Mouse (Mus musculus) MEL (cell line): ENCODE data around the gene Tex9. TPM values are rescaled to one million over a fixed set of nuclear protein-coding genes. Genes with fewer than 3 reads are reported as not detected.

Source experiments
- DNase-seq: peaks from one replicate; pipeline ENCODE4 v3.0.0; 2011; ENCODE audit warnings: low read depth, low spot score
- H3K27ac ChIP-seq: 2 replicates; pipeline ENCODE4 v1.5.1; 2012; ENCODE audit warnings: low read depth, mild to moderate bottlenecking, control low read depth, low read length, moderate library complexity; ENCODE audit not compliant: control insufficient read depth
- H3K27me3 ChIP-seq, 2 experiments: fragments of 150-350 bp in 1 of 2; sonication (generic) in 1 of 2; 2 replicates each; pipeline ENCODE4 v1.6.1; 2012; ENCODE audit warnings: low read length in 2 of 2, mild to moderate bottlenecking in 2 of 2, improper control_type of control experiment in 1 of 2, moderate library complexity in 1 of 2; ENCODE audit not compliant: insufficient read depth in 2 of 2, control insufficient read depth in 1 of 2
- H3K36me3 ChIP-seq, 2 experiments: 2 replicates each; pipeline ENCODE4 v1.6.1; 2012 to 2014; ENCODE audit warnings: low read length in 2 of 2, improper control_type of control experiment in 1 of 2, inconsistent platforms in 1 of 2, mild to moderate bottlenecking in 1 of 2; ENCODE audit not compliant: insufficient read depth in 2 of 2, control insufficient read depth in 1 of 2
- H3K4me1 ChIP-seq, 2 experiments: fragments of 150-350 bp in 1 of 2; sonication (generic) in 1 of 2; 2 replicates each; pipeline ENCODE4 v1.6.1; 2012; ENCODE audit warnings: low read length in 2 of 2, improper control_type of control experiment in 1 of 2, mild to moderate bottlenecking in 1 of 2; ENCODE audit not compliant: insufficient read depth in 2 of 2, control insufficient read depth in 1 of 2
- H3K4me3 ChIP-seq, 2 experiments: fragments of 150-350 bp in 1 of 2; sonication (generic) in 1 of 2; 2 replicates each; pipeline ENCODE4 v1.5.1; 2012; ENCODE audit warnings: low read depth in 2 of 2, low read length in 2 of 2, mild to moderate bottlenecking in 2 of 2, moderate library complexity in 2 of 2, control low read depth in 1 of 2, improper control_type of control experiment in 1 of 2; ENCODE audit not compliant: control insufficient read depth in 1 of 2, insufficient read depth in 1 of 2
- H3K79me2 ChIP-seq: 2 replicates; pipeline ENCODE4 v1.6.1; 2012; ENCODE audit warnings: mild to moderate bottlenecking, low read length, moderate library complexity; ENCODE audit not compliant: control insufficient read depth, poor library complexity, insufficient read depth
- H3K9ac ChIP-seq: 2 replicates; pipeline ENCODE4 v1.6.1; 2012; ENCODE audit warnings: low read depth, mild to moderate bottlenecking, control low read depth, low read length, moderate library complexity; ENCODE audit not compliant: control insufficient read depth, poor library complexity, severe bottlenecking
- H3K9me3 ChIP-seq: fragments of 150-350 bp; sonication (generic); replicated peaks from 2 replicates; pipeline ENCODE4 v1.6.1; 2012; ENCODE audit warnings: mild to moderate bottlenecking, low read length, improper control_type of control experiment, moderate library complexity; ENCODE audit not compliant: insufficient read depth
- CHD1 ChIP-seq: IDR thresholded peaks from 2 replicates; pipeline ENCODE4 v1.6.1; 2012; ENCODE audit warnings: low read depth, mild to moderate bottlenecking, inconsistent platforms, low read length, improper control_type of control experiment
- CHD2 ChIP-seq: IDR thresholded peaks from 2 replicates; pipeline ENCODE4 v1.6.1; 2011; ENCODE audit warnings: low read length, improper control_type of control experiment
- ELF1 ChIP-seq: IDR thresholded peaks from 2 replicates; pipeline ENCODE4 v1.6.1; 2014; ENCODE audit warnings: low read depth, mild to moderate bottlenecking, inconsistent platforms, low read length, improper control_type of control experiment, moderate library complexity
- EP300 ChIP-seq, 2 experiments: IDR thresholded peaks; 2 replicates each; pipeline ENCODE4 v1.6.1; 2011; ENCODE audit warnings: improper control_type of control experiment in 2 of 2, low read length in 2 of 2, low read depth in 1 of 2, mild to moderate bottlenecking in 1 of 2
- GABPA ChIP-seq: IDR thresholded peaks from 2 replicates; pipeline ENCODE4 v1.6.1; 2012; ENCODE audit warnings: low read depth, mild to moderate bottlenecking, inconsistent platforms, low read length, improper control_type of control experiment, moderate library complexity
- GATA1 ChIP-seq: IDR thresholded peaks from 2 replicates; pipeline ENCODE4 v1.6.1; 2011; ENCODE audit warnings: low read depth, low read length, improper control_type of control experiment
- HCFC1 ChIP-seq: IDR thresholded peaks from 2 replicates; pipeline ENCODE4 v1.6.1; 2012; ENCODE audit warnings: low read depth, mild to moderate bottlenecking, inconsistent platforms, low read length, improper control_type of control experiment, moderate library complexity
- JUND ChIP-seq: IDR thresholded peaks from 2 replicates; pipeline ENCODE4 v1.6.1; 2011; ENCODE audit warnings: low read depth, mild to moderate bottlenecking, improper control_type of control experiment, low read length
- KAT2A ChIP-seq: conservative IDR thresholded peaks from 2 replicates; pipeline ENCODE4 v1.6.1; 2012; ENCODE audit warnings: low read depth, low read length, improper control_type of control experiment, inconsistent platforms
- MAFK ChIP-seq: IDR thresholded peaks from 2 replicates; pipeline ENCODE4 v1.6.1; 2011; ENCODE audit warnings: low read depth, mild to moderate bottlenecking, low read length, improper control_type of control experiment, borderline replicate concordance
- MAX ChIP-seq: IDR thresholded peaks from 2 replicates; pipeline ENCODE4 v1.6.1; 2011; ENCODE audit warnings: low read length, improper control_type of control experiment
- MAZ ChIP-seq: IDR thresholded peaks from 2 replicates; pipeline ENCODE4 v1.6.1; 2012; ENCODE audit warnings: low read depth, mild to moderate bottlenecking, inconsistent platforms, low read length, improper control_type of control experiment
- MEF2A ChIP-seq: IDR thresholded peaks from 2 replicates; pipeline ENCODE4 v1.6.1; 2014; ENCODE audit warnings: low read depth, mild to moderate bottlenecking, inconsistent platforms, low read length, improper control_type of control experiment; ENCODE audit not compliant: poor library complexity, insufficient replicate concordance, severe bottlenecking; ENCODE audit errors: extremely low read depth
- MXI1 ChIP-seq: IDR thresholded peaks from 2 replicates; pipeline ENCODE4 v1.6.1; 2011; ENCODE audit warnings: mild to moderate bottlenecking, low read depth, low read length, improper control_type of control experiment
- MYB ChIP-seq: IDR thresholded peaks from 2 replicates; pipeline ENCODE4 v1.6.1; 2011; ENCODE audit warnings: mild to moderate bottlenecking, low read depth, low read length, improper control_type of control experiment
- MYC ChIP-seq: IDR thresholded peaks from 2 replicates; pipeline ENCODE4 v1.6.1; 2011; ENCODE audit warnings: low read depth, mild to moderate bottlenecking, low read length, improper control_type of control experiment, moderate library complexity
- NELFE ChIP-seq: IDR thresholded peaks from 2 replicates; pipeline ENCODE4 v1.6.1; 2011; ENCODE audit warnings: low read depth, low read length, improper control_type of control experiment
- NRF1 ChIP-seq: IDR thresholded peaks from 2 replicates; pipeline ENCODE4 v1.6.1; 2014; ENCODE audit warnings: low read depth, mild to moderate bottlenecking, inconsistent platforms, low read length, improper control_type of control experiment, moderate library complexity; ENCODE audit not compliant: poor library complexity, insufficient read depth, severe bottlenecking
- POLR2A ChIP-seq, 2 experiments: IDR thresholded peaks; 2 replicates each; pipeline ENCODE4 v1.6.1; 2011 to 2012; ENCODE audit warnings: low read length in 2 of 2, mild to moderate bottlenecking in 2 of 2, control low read depth in 1 of 2, improper control_type of control experiment in 1 of 2, low read depth in 1 of 2, moderate library complexity in 1 of 2; ENCODE audit not compliant: control insufficient read depth in 1 of 2, insufficient read depth in 1 of 2, poor library complexity in 1 of 2
- POLR2AphosphoS2 ChIP-seq: IDR thresholded peaks from 2 replicates; pipeline ENCODE4 v1.6.1; 2011; ENCODE audit warnings: low read length, improper control_type of control experiment
- POLR2AphosphoS5 ChIP-seq: IDR thresholded peaks from 2 replicates; pipeline ENCODE4 v1.6.1; 2012; ENCODE audit warnings: low read depth, borderline replicate concordance, mild to moderate bottlenecking, inconsistent platforms, low read length, moderate library complexity, mixed read lengths
- RCOR1 ChIP-seq: IDR thresholded peaks from 2 replicates; pipeline ENCODE4 v1.6.1; 2012; ENCODE audit warnings: low read depth, mild to moderate bottlenecking, inconsistent platforms, low read length, improper control_type of control experiment
- SIN3A ChIP-seq: IDR thresholded peaks from 2 replicates; pipeline ENCODE4 v1.6.1; 2012; ENCODE audit warnings: low read length, improper control_type of control experiment, inconsistent platforms
- SMC3 ChIP-seq: IDR thresholded peaks from 2 replicates; pipeline ENCODE4 v1.6.1; 2011; ENCODE audit warnings: low read depth, low read length, improper control_type of control experiment
- TCF12 ChIP-seq: IDR thresholded peaks from 2 replicates; pipeline ENCODE4 v1.6.1; 2014; ENCODE audit warnings: low read depth, mild to moderate bottlenecking, inconsistent platforms, low read length, improper control_type of control experiment, moderate library complexity
- UBTF ChIP-seq: IDR thresholded peaks from 2 replicates; pipeline ENCODE4 v1.6.1; 2012; ENCODE audit warnings: low read depth, mild to moderate bottlenecking, inconsistent platforms, low read length, improper control_type of control experiment, moderate library complexity, borderline replicate concordance; ENCODE audit not compliant: insufficient read depth
- USF1 ChIP-seq: IDR thresholded peaks from 2 replicates; pipeline ENCODE4 v1.6.1; 2014; ENCODE audit warnings: low read depth, mild to moderate bottlenecking, inconsistent platforms, low read length, improper control_type of control experiment, moderate library complexity
- ZC3H11A ChIP-seq: IDR thresholded peaks from 2 replicates; pipeline ENCODE4 v1.6.1; 2012; ENCODE audit warnings: low read depth, mild to moderate bottlenecking, inconsistent platforms, low read length, improper control_type of control experiment
- ZKSCAN1 ChIP-seq: IDR thresholded peaks from 2 replicates; pipeline ENCODE4 v1.6.1; 2012; ENCODE audit warnings: low read depth, mild to moderate bottlenecking, inconsistent platforms, low read length, improper control_type of control experiment, moderate library complexity
- ZMIZ1 ChIP-seq: IDR thresholded peaks from 2 replicates; pipeline ENCODE4 v1.6.1; 2012; ENCODE audit warnings: low read depth, mild to moderate bottlenecking, inconsistent platforms, low read length, improper control_type of control experiment, moderate library complexity
- ZNF384 ChIP-seq: IDR thresholded peaks from 2 replicates; pipeline ENCODE4 v1.6.1; 2012; ENCODE audit warnings: low read depth, mild to moderate bottlenecking, inconsistent platforms, low read length, improper control_type of control experiment
- polyA plus RNA-seq, 2 experiments: library from polyadenylated mRNA; stranded (reverse) in 1 of 2; unstranded in 1 of 2; fragments of >175 nt in 1 of 2; fragments of >200 nt in 1 of 2; gene quantifications; 2 replicates each; pipeline versions ENCODE4 v1.2.1 to v1.2.4; 2012; ENCODE audit warnings: low replicate concordance in 2 of 2, low read depth in 1 of 2; ENCODE audit not compliant: insufficient read length in 2 of 2, insufficient read depth in 1 of 2, missing spikeins in 1 of 2
- total RNA-seq: library from RNA; depleted of rRNA; stranded (reverse); fragments of 300-350 nt; gene quantifications from 2 replicates; pipeline ENCODE4 v1.2.3, GENCODE M21; 2012

Gene Tex9
- total and polyA plus RNA-seq, 3 experiments: 7.0 to 17.1 TPM; not detected in 1

DNA sequence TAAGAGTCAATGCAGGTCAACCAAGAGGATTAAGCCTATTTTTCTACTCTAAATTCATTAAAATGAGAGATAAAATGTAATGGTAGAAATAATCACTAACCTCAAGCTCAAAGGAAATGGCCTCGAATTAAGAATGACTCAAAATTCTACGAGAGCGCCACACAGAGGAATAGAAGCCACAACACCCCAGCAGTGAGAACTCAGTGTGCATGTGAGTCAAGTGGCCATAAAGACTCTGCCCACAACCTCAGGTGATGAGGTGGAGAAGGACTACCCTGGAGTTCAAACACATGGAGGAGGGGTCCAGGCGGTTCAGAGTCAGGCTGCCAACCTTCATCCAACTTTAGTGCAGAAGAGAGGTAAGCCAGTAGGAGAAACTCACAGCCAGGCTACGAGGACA lies 2.9 kb downstream of the Tex9 start:
- peak overlapping the region; percentile 13 for H3K9ac ChIP-seq
- H3K27ac ChIP-seq: peak overlapping the region; percentile 58
- no peaks in the 10 kb centered on the region for H3K9me3 ChIP-seq
- peak; percentile 43 for DNase-seq
- peak overlapping the region; percentile 2 to 24; a peak in 2 of 4 replicates for H3K4me3 ChIP-seq
- TF ChIP-seq MXI1 (no peak), EP300 (IDR thresholded peaks at IDR 0.05; ENCODE audit: low read depth in 1 of 2, low read length in 2 of 2) (no peak), CHD1 (0 out of 2 replicates have a peak, but pooled peaks have one; percentile 67), UBTF (no peak), MAZ (no peak)
- H3K27me3 ChIP-seq: no peaks in the 10 kb centered on the region
- H3K79me2 ChIP-seq: peaks cover 2% of the 10 kb centered on the region
- peaks cover 0 to 33% of the 10 kb centered on the region in 2 experiments; a peak in 2 of 4 replicates for H3K36me3 ChIP-seq
- H3K4me1 ChIP-seq: peaks cover 11 to 26% of the 10 kb centered on the region in 2 experiments

DNA sequence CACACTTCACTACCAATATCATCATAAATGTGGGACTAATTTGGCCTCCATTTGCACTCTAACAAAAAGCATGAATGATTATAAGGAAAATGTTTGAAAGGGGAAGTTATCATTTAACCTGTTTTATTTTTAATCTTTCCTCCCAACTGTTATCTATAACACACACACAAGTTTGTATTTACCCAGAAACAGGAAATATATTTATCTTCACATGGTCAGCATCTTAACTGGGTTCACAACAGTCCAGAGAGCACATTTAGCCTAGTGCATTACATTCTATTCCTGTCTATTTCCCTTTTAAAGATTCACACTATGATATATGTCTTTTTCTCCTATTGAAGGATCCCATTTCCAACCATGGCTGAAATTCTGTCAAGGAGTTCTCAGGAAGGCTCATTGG lies 3.5 kb downstream of the Tex9 start:
- DNase-seq: peak; percentile 84
- peaks cover 0 to 33% of the 10 kb centered on the region in 2 experiments; a peak in 2 of 4 replicates for H3K36me3 ChIP-seq
- peaks cover 11 to 26% of the 10 kb centered on the region in 2 experiments for H3K4me1 ChIP-seq
- H3K27ac ChIP-seq: peak overlapping the region; percentile 94
- no peaks in the 10 kb centered on the region for H3K9me3 ChIP-seq
- H3K27me3 ChIP-seq: no peaks in the 10 kb centered on the region
- H3K79me2 ChIP-seq: peaks cover 2% of the 10 kb centered on the region
- H3K4me3 ChIP-seq: no peak overlapping the region; a peak in 1 of 4 replicates
- H3K9ac ChIP-seq: no peak overlapping the region; the same call in 1 of the 2 replicates
- TF ChIP-seq ZKSCAN1 (no peak), MXI1 (0 out of 2 replicates have a peak, but pooled peaks have one; percentile 23), HCFC1 (no peak; the same call in 1 of the 2 replicates), MAX (0 out of 2 replicates have a peak, but pooled peaks have one; percentile 36), SMC3 (no peak), POLR2AphosphoS2 (no peak), CHD2 (no peak), KAT2A (no peak), GABPA (no peak), MAZ (no peak), ZC3H11A (no peak), GATA1 (peak; percentile 99), TCF12 (peak; percentile 98), NRF1 (no peak), SIN3A (peak; percentile 92), UBTF (no peak), MAFK (peak; percentile 68; the same call in 1 of the 2 replicates), MYB (no peak), ELF1 (no peak), ZMIZ1 (no peak), ZNF384 (no peak), POLR2AphosphoS5 (no peak), MYC (peak; percentile 97), POLR2A (IDR thresholded peaks at IDR 0.05; ENCODE audit: control insufficient read depth in 1 of 2, insufficient read depth in 1 of 2, low read depth in 1 of 2, low read length in 2 of 2, poor library complexity in 1 of 2) (no peak), RCOR1 (peak; percentile 93), NELFE (no peak), JUND (no peak; the same call in 1 of the 2 replicates), USF1 (no peak), MEF2A (peak; percentile 85; the same call in 1 of the 2 replicates)
